Mouse (Mus musculus): ENCODE data around the gene Spo11. TPM values are rescaled to one million over a fixed set of nuclear protein-coding genes. Genes with fewer than 3 reads are reported as not detected.

Spo11 gene
- 0.06 and 0.18 TPM in 2 replicates for polyA plus RNA-seq (2015; fragmentation: Nextera tagmentation; extraction: Ambion mirVana)

GRCm38 (mm10) chr2:172977409-172978130 lies at the start of gene Spo11:
Gene Spo11, plus strand, starts transcription at chr2:172977700.

GRCm38 (mm10) chr2:172940003-172940798 lies 37.3 kb upstream of the Spo11 start, which contains the start of gene Bmp7:
Gene Bmp7, minus strand, starts transcription at chr2:172940321.

GRCm38 (mm10) chr2:172999630-173000284 lies 22.3 kb downstream of the Spo11 start, which contains the start of gene Rae1:
Gene Rae1, plus strand, starts transcription at chr2:173000117.

GRCm38 (mm10) chr2:173020430-173020829 lies 42.9 kb downstream of the Spo11 start, which contains the start of gene Rbm38:
Gene Rbm38, plus strand, starts transcription at chr2:173020498.

Other genes with a start within 250 kb of the Spo11 start
- 1.5 and 2.8 TPM in 2 replicates for gene Bmp7, start 37.4 kb upstream of the Spo11 start, polyA plus RNA-seq (2015; fragmentation: Nextera tagmentation; extraction: Ambion mirVana)
- gene Rae1, start 22.4 kb downstream of the Spo11 start, polyA plus RNA-seq (2015; fragmentation: Nextera tagmentation; extraction: Ambion mirVana) = 63.2 and 64.8 TPM in 2 replicates
- gene Rbm38, start 42.8 kb downstream of the Spo11 start, polyA plus RNA-seq (2015; fragmentation: Nextera tagmentation; extraction: Ambion mirVana) = 147 and 161 TPM in 2 replicates
- 0.21 and 0.22 TPM in 2 replicates for gene Ctcfl, start 141.8 kb downstream of the Spo11 start, polyA plus RNA-seq (2015; fragmentation: Nextera tagmentation; extraction: Ambion mirVana)
- gene Pck1, start 175.3 kb downstream of the Spo11 start, polyA plus RNA-seq (2015; fragmentation: Nextera tagmentation; extraction: Ambion mirVana) = 5.9 and 106 TPM in 2 replicates
- gene Zbp1, start 241.2 kb downstream of the Spo11 start, polyA plus RNA-seq (2015; fragmentation: Nextera tagmentation; extraction: Ambion mirVana) = 2.3 and 2.4 TPM in 2 replicates

All from skeletal muscle tissue, postnatal 0 days (tissue).